Mouse (Mus musculus) gastrocnemius, postnatal 25 days (tissue): Measurements from ENCODE around the gene Mllt6. TPM values are rescaled to one million over a fixed set of nuclear protein-coding genes. Genes with fewer than 3 reads are reported as not detected.
"Not testable (repeated sequence)": the region's sequence is repeated elsewhere in the genome, so short reads cannot be mapped to it uniquely, and the experiment has no call there.

Experiments used
- DNase-seq: peaks from one replicate; pipeline ENCODE4 v3.0.0; 2022
- total RNA-seq, 2 experiments: library from RNA; stranded (reverse); gene quantifications; 1 replicate in 1 of 2; 2 replicates in 1 of 2; pipeline ENCODE4 v1.2.3; 2021

Mllt6 gene
- total RNA-seq, 2 experiments from 2014 or later, result 33.0 to 40.5 TPM

GRCm38 (mm10) chr11:97695712-97696401 lies 32.6 kb downstream of the Mllt6 start:
- no peak for DNase-seq

- DNase-seq, result no peak
These were observed 33.5 kb downstream of the Mllt6 start for GRCm38 (mm10) chr11:97696669-97697068.

- DNase-seq, result no peak
These were observed 34.1 kb downstream of the Mllt6 start for GRCm38 (mm10) chr11:97697199-97697890.

- DNase-seq, result no peak
These were observed 34.8 kb downstream of the Mllt6 start for GRCm38 (mm10) chr11:97697891-97698529.

DNA sequence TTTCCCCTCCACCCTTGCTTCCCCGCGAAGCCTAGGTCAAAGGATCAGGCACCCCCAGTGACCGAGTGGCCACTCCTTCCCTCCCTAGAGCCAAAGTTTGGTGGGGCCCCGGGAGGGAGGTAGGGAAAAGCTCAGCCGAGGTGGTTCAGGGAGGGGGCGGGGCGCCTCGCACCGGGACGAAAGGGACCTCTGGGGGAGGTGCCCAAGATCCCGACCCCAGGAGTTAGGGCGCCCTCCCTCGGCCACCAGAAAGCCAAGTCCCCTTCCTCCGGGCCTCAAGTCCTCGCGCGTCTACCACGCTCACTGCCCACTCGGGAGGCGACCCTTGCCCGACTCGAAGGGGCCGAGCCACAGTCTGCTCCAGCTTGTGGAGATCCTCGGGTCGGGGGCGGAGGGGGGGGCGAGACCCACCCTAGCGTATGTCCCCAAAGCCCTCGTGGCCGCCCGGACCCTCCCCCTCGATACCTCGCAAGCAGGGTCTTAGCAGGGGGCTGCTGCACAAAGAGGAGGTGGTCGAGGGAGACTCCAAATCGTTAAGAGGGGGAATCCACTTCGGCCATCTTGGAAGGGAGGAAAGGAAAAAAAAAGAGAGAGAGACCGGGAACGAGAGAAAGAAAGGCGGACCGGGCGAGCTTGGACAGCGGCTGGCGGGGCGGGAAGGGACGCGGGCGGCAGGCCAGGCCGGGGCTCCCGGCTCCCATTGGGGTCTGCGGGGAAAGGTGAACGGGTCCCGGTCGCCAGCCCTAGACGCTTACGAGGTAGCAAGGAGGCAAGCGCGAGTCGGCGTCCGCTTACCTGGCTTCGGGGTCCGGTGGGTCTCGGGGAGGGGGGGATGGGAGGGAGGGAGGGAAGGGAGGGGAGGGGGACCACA lies 35.8 kb downstream of the Mllt6 start:
- peak; percentile 67 for DNase-seq

DNA sequence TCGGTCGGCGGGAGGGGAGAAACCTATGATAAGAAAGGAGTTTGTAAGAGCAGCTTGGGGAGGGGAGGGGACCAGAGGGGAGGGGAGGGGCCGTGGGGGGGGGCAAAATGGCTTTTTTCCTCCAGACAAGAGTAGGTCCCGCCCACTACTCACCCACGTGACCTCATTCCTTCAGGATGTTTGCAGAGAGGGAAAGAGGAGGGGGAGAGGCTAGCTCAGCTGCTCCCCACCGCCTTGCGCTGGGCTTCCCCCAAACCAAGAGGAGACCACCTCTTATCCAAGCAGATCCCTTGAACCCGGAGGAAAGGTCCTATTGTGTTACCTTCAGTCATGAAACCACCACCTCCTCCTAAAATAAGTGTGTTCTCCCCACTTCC lies 36.4 kb downstream of the Mllt6 start:
- peak; percentile 73 for DNase-seq

- peak; percentile 75 for DNase-seq
These were observed 37.0 kb downstream of the Mllt6 start, which contains the start of gene Pcgf2 for GRCm38 (mm10) chr11:97700003-97700745. Pcgf2 (minus strand) TSS chr11:97700497.

- DNase-seq, result no peak
These were observed 37.7 kb downstream of the Mllt6 start for GRCm38 (mm10) chr11:97700746-97701580.

DNA sequence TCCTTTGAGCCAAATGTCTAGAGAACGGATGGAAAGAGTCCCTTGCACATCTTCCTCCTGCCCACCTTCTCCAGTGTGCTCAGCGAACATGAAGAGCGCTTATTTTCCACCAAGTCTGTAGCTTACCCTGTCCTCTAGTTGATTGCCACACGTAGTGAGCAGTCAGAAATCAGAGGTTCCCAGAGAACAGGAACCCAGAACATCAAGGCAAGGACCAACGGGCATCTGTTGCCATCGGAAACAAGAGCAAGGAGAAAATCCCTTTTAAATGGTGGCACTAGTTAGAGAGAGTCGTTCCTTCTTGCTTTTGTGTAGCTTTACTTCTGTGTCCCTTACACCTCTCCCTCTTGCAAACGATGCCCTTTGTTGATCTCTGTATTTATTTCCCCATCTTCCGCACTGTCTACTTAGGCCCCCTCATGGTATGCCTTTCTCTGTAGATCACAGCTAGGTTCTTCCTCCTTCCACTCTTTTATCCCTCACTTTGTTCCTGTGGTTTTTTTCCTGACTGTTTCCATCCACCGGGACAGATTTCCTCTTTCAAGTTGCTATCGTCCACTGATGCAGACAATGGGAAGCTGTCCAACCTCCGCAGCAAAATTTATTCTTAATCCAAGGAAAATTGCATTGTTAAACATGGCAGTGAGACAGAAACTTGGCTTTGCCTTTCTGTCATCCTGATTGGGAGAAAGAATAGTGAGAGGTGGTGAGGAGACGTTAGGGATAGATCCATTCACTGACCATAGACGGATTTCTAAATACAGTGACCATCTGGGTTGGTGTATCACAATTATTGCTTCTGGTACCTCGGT lies 38.6 kb downstream of the Mllt6 start:
- no peak for DNase-seq

- peak; percentile 80 for DNase-seq
These were observed 39.2 kb downstream of the Mllt6 start for GRCm38 (mm10) chr11:97702393-97702745.

DNA sequence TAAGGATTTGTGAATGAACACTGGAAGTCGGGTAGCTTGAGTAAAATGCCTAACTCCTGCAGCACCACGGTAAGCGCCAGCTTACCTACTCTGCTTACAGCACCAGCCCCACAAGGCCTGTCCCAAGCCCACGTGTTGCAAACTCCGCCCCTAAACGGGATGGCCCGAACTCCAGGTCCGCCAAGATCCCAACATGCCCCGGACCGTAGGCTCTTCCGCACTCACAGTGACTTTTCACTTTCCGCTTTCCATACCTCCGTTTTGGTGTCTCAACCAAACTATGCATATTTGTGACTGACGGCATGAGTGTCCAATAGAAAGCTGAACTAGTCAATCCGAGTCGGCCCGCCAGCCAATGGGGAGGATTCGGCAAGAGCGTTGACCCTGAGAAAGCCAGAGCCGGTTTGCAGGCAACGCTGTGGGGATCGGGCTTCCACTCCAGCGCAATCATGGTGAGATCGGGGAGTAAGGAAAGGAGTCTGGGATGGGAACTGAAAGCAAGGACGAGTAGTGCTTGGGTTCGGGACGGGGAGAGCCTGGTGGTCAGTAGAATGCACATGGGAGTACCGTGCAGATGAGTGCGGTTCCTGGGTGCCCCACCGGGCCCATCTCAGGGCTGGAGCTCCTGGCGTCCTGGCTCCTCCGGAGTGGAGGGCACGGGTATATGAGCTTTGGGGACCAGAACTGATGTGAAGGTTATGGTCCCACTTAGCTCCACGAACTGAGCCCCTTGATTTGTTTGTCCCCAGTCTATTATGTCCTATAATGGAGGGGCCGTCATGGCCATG lies 40.0 kb downstream of the Mllt6 start, which contains the start of gene Psmb3:
TSS of gene Psmb3 (plus strand) at position 361 of the 788 bp plus-strand sequence.
- DNase-seq, result peak; percentile 97

GRCm38 (mm10) chr11:97710067-97710466 lies 46.9 kb downstream of the Mllt6 start:
- not testable (repeated sequence) for DNase-seq

- DNase-seq, result no peak
These were observed 48.1 kb downstream of the Mllt6 start for GRCm38 (mm10) chr11:97711200-97711900.

DNA sequence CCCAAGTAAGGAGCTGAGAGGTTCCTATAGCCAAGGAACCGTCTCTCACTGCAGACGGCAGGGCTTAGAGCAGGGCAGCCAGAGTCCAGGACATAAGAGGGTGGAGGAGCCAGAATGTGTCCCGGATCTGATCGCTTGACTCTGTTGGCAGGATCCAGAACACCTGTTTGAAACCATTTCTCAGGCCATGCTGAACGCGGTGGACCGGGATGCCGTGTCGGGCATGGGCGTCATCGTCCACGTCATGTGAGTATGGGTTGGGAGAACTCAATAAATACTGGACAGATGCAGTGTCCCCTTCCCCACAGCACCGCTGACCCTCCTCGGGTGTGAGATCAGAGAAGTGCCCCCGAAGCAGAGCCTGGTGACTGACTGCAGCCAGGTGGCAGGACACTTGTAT lies 49.1 kb downstream of the Mllt6 start:
- peak; percentile 60 for DNase-seq

- peak; percentile 53 for DNase-seq
These were observed 50.7 kb downstream of the Mllt6 start for GRCm38 (mm10) chr11:97713896-97714295.

GRCm38 (mm10) chr11:97714356-97714755 lies 51.1 kb downstream of the Mllt6 start:
- DNase-seq, result no peak

DNA sequence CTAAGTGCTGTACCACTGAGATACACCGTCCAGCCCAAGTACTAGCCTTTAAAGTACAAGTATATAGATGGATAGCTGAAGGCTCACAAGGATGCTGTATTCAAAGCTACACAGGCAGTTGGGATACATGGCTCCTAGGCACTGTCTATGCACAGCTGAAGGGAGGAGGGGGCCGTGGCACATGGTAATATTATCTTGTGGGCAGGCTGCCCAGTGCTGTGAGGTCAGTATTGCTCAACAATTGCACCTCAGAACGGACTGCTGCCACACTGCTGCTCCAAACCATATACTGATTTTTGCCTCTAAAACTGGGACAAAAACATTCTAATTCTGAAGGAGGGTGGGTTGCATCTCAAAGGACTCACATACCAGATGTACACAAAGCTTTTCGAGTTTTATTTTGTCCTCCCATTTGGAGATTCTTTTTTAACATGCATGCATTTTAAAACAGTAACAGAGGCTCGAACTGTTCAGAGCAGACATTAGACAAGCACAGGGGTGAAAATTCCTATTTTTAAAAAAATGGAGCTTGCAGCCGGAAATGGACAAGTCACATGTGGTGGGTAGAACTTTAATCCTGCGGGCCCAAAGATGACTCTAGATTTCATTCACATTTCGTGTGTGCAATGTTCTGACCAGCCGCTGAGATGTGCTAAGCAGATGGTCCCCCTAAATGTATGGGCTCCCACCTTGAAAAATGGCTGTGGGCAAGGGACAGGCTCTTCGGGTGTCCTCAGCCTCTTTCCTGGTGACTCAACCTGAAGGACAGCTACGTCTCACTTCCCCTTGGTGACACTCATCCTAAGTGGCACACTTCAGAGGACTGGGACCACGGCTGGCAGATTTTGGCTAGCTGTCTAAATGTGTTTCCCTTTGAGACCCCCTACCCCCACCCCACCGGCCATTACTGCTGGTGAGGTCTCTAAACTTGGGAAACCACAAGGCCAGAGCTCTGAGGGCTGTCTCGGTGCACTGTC lies 51.9 kb downstream of the Mllt6 start:
- DNase-seq, result peak; percentile 54
